Mouse (Mus musculus): ENCODE results near the gene Fancc. TPM values are rescaled to one million over a fixed set of nuclear protein-coding genes. Genes with fewer than 3 reads are reported as not detected.

Fancc gene
- polyA plus RNA-seq (2012; rRNA removed) = 9.0 and 9.8 TPM in 2 replicates

DNA sequence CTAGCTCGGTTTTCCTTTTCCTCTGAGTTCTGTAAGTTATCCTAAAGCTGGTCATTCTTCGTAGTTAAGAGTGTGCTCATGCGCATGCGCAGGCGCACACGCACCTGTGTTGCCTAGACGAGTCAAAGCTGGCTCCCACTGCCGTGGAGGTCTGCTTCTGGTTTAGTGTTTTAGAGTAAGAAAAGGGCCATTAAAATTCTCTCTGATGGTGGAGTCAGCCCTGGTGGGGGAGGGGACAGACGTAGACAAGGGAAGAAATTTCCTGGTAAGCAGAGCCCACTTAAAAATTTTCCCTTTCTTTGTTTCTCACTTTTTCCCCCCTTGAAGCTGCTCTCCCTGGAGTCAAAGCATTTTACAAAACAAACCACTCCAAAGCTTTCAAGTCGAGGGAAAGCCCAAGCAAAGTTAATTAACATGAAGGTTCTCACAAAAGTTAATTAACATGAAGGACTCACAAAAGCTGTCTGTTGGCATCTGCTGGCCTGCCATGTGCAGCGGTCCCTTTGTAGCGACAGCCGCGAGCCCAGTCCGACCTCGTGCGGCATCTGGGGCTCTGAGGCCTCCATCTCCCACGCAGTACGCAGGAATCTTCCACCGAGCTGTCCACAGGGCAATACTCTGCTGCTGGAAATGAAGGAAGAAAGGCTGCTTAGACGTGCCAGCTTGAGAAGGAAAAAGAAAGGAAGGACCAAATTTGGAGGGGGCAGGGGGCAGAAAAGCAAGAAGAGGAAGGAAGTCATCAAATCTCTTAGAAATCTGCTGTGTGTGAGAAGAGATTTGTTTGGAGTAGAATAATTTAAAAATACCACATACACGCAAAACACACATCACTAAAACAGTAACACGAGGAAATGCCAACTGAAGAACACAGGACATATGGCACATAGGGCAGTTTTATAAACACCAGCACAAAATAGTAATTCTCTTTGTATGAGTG lies at the start of gene Fancc:
Gene Fancc (minus strand): TSS at position 633 of the 937 bp plus-strand sequence.
- peak; percentile 21 for DNase-seq
- no peaks in the 10 kb centered on the region for H3K27me3 ChIP-seq (replicated peaks; ENCODE audit: control insufficient read depth, insufficient read depth, low read length)
- H3K36me3 ChIP-seq (ENCODE audit: control insufficient read depth, insufficient read depth, low read length) = no peaks in the 10 kb centered on the region
- TF ChIP-seq CTCF (conservative IDR thresholded peaks at IDR 0.05; ENCODE audit: insufficient read depth, insufficient read length, low read depth, low read length) = no peak
- TF ChIP-seq POLR2A (IDR thresholded peaks at IDR 0.05; ENCODE audit: low read depth, low read length) = no peak
- peak within 1 kb of the TSS; percentile 28; the same call in 1 of the 2 replicates for H3K4me3 ChIP-seq (ENCODE audit: insufficient read depth, low read depth, low read length)
- peaks cover 3% of the 10 kb centered on the region; the same call in 1 of the 2 replicates for H3K4me1 ChIP-seq (ENCODE audit: control insufficient read depth, insufficient read depth, low read length)
- WGBS = 26% methylated on average over 23 of the region's 23 CpGs
- H3K27ac ChIP-seq (ENCODE audit: insufficient read depth, low read depth, low read length) = no peak within 1 kb of the TSS

DNA sequence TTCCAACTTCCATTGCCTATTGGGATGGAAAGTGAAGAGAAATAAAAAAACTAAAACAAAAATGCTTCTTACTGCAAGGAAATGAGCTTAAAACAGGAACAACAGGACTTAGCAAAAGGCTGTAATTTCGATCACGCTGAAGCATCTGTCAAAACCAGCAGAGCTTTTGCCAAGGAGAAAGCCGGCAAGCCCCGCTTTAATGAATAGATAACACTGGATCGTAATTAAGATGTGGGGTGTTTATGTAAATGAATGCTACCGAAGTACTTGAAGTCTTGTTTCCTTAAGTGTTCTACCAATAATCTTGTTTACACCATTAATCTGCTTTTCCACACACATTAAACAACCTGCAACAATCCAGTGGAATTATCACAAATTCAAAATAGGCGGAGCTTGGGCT lies 48.2 kb upstream of the Fancc start:
- DNase-seq = no peak
- TF ChIP-seq POLR2A (IDR thresholded peaks at IDR 0.05; ENCODE audit: low read depth, low read length) (no peak), CTCF (conservative IDR thresholded peaks at IDR 0.05; ENCODE audit: insufficient read depth, insufficient read length, low read depth, low read length) (no peak)
- 54% methylated on average over 7 of the region's 7 CpGs for WGBS
- peaks cover 40% of the 10 kb centered on the region for H3K4me1 ChIP-seq (ENCODE audit: control insufficient read depth, insufficient read depth, low read length)
- H3K36me3 ChIP-seq (ENCODE audit: control insufficient read depth, insufficient read depth, low read length) = no peaks in the 10 kb centered on the region
- H3K27ac ChIP-seq (ENCODE audit: insufficient read depth, low read depth, low read length) = 0 out of 2 replicates have a peak overlapping the region, but pooled peaks have one; percentile 48
- no peak overlapping the region for H3K4me3 ChIP-seq (ENCODE audit: insufficient read depth, low read depth, low read length)
- no peaks in the 10 kb centered on the region for H3K27me3 ChIP-seq (replicated peaks; ENCODE audit: control insufficient read depth, insufficient read depth, low read length)

DNA sequence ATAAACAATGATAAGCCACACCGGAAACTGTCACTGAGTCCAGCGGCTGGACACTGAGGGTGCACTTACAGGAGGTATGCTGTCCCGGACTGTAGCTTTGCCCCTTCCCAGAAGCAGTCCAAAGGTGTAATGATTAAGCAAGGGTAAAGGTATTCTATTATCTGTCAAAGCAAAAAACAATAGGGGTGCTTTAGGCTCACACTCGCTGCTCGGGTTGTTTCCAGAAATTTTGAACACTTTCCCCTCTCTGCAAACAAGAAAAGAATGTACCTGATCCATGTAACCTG lies 47.8 kb upstream of the Fancc start:
- Histone ChIP-seq H3K4me3 (ENCODE audit: insufficient read depth, low read depth, low read length) (no peak overlapping the region), H3K4me1 (ENCODE audit: control insufficient read depth, insufficient read depth, low read length) (peaks cover 40% of the 10 kb centered on the region), H3K36me3 (ENCODE audit: control insufficient read depth, insufficient read depth, low read length) (no peaks in the 10 kb centered on the region), H3K27me3 (replicated peaks; ENCODE audit: control insufficient read depth, insufficient read depth, low read length) (no peaks in the 10 kb centered on the region), H3K27ac (ENCODE audit: insufficient read depth, low read depth, low read length) (peak overlapping the region; percentile 48; the same call in 1 of the 2 replicates)
- WGBS = 27% methylated on average over 5 of the region's 5 CpGs
- DNase-seq = peak; percentile 58
- TF ChIP-seq CTCF (conservative IDR thresholded peaks at IDR 0.05; ENCODE audit: insufficient read depth, insufficient read length, low read depth, low read length) (no peak), POLR2A (IDR thresholded peaks at IDR 0.05; ENCODE audit: low read depth, low read length) (no peak)

DNA sequence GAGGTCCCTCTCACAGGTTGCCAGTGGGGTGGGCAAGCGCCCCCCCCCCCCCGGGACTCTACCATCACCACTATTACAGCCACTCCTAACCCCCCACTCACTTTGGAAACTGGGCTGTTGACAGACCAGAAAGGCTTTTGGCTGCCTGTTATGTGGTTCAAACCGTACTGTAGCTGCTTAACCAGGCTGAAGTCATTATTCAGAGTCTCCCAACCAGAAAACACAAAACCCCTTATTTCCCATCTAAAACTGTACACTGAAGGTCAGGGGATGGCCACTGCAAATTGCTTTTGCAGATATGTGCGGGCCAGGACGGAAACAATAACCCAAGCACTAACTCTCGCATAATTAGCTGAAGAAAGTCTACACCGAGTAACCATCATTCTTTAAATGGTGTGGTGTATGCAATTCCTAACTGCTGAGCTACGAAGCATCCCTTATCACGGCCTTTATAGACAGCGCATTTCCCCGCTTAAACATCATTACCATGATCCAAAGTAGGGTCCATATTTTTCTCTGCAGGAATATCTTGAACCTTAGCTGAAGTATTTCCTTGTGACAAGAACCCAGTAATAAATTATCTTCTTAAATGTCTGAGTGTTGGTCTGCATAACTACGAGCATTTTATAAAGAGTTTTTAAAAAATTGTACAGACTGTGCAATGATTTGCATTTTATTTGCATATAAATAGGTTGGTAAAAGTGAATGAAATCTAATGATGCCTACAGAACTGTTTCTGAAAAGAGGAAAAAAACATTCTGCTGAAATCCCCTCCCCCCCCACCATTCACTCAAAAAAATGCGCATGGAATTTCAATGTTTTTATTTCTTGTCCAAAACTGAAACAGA lies 47.3 kb upstream of the Fancc start:
- TF ChIP-seq CTCF (conservative IDR thresholded peaks at IDR 0.05; ENCODE audit: insufficient read depth, insufficient read length, low read depth, low read length) = no peak
- no peak for TF ChIP-seq POLR2A (IDR thresholded peaks at IDR 0.05; ENCODE audit: low read depth, low read length)
- 57% methylated on average over 13 of the region's 13 CpGs for WGBS
- Histone ChIP-seq H3K36me3 (ENCODE audit: control insufficient read depth, insufficient read depth, low read length) (no peaks in the 10 kb centered on the region), H3K27ac (ENCODE audit: insufficient read depth, low read depth, low read length) (no peak overlapping the region), H3K27me3 (replicated peaks; ENCODE audit: control insufficient read depth, insufficient read depth, low read length) (no peaks in the 10 kb centered on the region), H3K4me1 (ENCODE audit: control insufficient read depth, insufficient read depth, low read length) (peaks cover 40% of the 10 kb centered on the region), H3K4me3 (ENCODE audit: insufficient read depth, low read depth, low read length) (no peak overlapping the region)
- no peak for DNase-seq

DNA sequence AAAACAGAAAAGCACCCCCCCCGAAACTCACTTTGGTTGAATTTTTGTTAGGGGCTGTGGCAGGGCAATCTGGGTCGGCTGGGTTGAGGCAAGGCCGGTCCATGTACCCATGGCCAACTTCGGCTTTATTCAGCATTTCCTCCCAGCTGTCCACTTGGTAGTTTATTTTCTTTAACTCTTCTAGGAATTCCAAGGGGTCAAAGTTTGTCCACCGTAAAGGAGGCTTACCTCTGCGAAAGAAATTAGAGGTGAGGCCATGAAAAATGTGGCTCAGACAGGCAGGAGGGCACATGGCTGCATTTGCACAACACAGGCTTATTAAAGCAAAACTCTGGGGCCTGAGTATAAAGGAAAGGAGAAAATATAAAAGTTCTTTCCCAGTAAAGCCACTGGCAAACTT lies 46.4 kb upstream of the Fancc start:
- DNase-seq = peak; percentile 82
- H3K4me1 ChIP-seq (ENCODE audit: control insufficient read depth, insufficient read depth, low read length) = peaks cover 36% of the 10 kb centered on the region
- H3K4me3 ChIP-seq (ENCODE audit: insufficient read depth, low read depth, low read length) = no peak overlapping the region
- H3K27ac ChIP-seq (ENCODE audit: insufficient read depth, low read depth, low read length) = 0 out of 2 replicates have a peak overlapping the region, but pooled peaks have one; percentile 6
- 42% methylated on average over 6 of the region's 6 CpGs for WGBS
- no peak for TF ChIP-seq CTCF (conservative IDR thresholded peaks at IDR 0.05; ENCODE audit: insufficient read depth, insufficient read length, low read depth, low read length)
- no peak for TF ChIP-seq POLR2A (IDR thresholded peaks at IDR 0.05; ENCODE audit: low read depth, low read length)
- no peaks in the 10 kb centered on the region for H3K36me3 ChIP-seq (ENCODE audit: control insufficient read depth, insufficient read depth, low read length)
- H3K27me3 ChIP-seq (replicated peaks; ENCODE audit: control insufficient read depth, insufficient read depth, low read length) = no peaks in the 10 kb centered on the region

DNA sequence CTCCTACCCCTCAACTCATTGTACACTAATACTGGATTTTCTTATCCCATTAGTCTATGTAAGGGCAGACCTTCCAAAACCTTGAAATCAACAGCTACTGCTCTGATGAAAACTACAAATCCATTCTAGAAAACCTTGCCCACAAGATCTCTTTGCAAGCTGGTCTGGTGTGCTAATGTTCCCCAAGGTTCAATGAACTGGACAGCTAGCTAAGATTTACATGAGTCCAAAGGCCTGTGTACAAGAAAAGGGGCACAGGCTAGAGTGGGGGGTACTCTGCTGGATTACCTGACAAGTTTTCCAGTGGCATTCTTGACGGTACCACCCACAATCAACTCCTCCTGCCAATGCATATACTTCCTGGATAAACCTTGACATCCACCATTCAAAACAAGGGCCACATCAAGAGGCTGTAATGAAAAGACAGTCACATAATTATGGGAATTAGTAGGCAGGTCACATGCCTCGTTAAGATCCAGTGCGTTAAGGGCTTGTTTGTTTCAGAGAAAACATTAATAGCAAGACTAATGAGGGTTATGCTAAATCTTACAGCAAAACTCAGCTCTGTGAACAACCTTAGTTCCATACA lies 45.8 kb upstream of the Fancc start:
- Histone ChIP-seq H3K4me1 (ENCODE audit: control insufficient read depth, insufficient read depth, low read length) (peaks cover 35% of the 10 kb centered on the region), H3K36me3 (ENCODE audit: control insufficient read depth, insufficient read depth, low read length) (no peaks in the 10 kb centered on the region), H3K27me3 (replicated peaks; ENCODE audit: control insufficient read depth, insufficient read depth, low read length) (no peaks in the 10 kb centered on the region), H3K27ac (ENCODE audit: insufficient read depth, low read depth, low read length) (0 out of 2 replicates have a peak overlapping the region, but pooled peaks have one; percentile 6), H3K4me3 (ENCODE audit: insufficient read depth, low read depth, low read length) (no peak overlapping the region)
- 32% methylated on average over 3 of the region's 3 CpGs for WGBS
- TF ChIP-seq POLR2A (IDR thresholded peaks at IDR 0.05; ENCODE audit: low read depth, low read length) = no peak
- no peak for TF ChIP-seq CTCF (conservative IDR thresholded peaks at IDR 0.05; ENCODE audit: insufficient read depth, insufficient read length, low read depth, low read length)
- DNase-seq = peak; percentile 64

Data from kidney, adult 2 months (tissue).